Mouse (Mus musculus) neural tube, embryonic 11.5 days (tissue): ENCODE data around the gene Pllp. TPM values are rescaled to one million over a fixed set of nuclear protein-coding genes. Genes with fewer than 3 reads are reported as not detected.
A peak's percentile ranks its signal among the peaks of the same experiment; 100 is the strongest.

Source experiments
- ATAC-seq: fragments of 200-750 bp; cut with Nextera tagmentation; 2 replicates; pipeline ENCODE4 v1.8.0; 2017; ENCODE audit warnings: moderate number of reproducible peaks, mild to moderate bottlenecking, moderate TSS enrichment, moderate library complexity; ENCODE audit not compliant: insufficient read depth, low FRiP score, low TSS enrichment
- DNase-seq: peaks from one replicate; pipeline ENCODE4 v3.0.0-alpha.2; 2015; ENCODE audit warnings: low spot score
- H3K27ac ChIP-seq: fragments of 300-500 bp; sonication (generic); 2 replicates; pipeline ENCODE4 v1.5.1; 2014; ENCODE audit warnings: low read depth, mild to moderate bottlenecking, low read length
- H3K27me3 ChIP-seq: fragments of 300-500 bp; sonication (generic); 2 replicates; pipeline ENCODE4 v1.6.1; 2014; ENCODE audit warnings: mild to moderate bottlenecking, low read length, mixed read lengths; ENCODE audit not compliant: control insufficient read depth, insufficient read depth
- H3K36me3 ChIP-seq: fragments of 300-500 bp; sonication (generic); 2 replicates; pipeline ENCODE4 v1.6.1; 2014; ENCODE audit warnings: mild to moderate bottlenecking, low read length, moderate library complexity, mixed read lengths; ENCODE audit not compliant: control insufficient read depth, insufficient read depth
- H3K4me1 ChIP-seq: fragments of 300-500 bp; sonication (generic); 2 replicates; pipeline ENCODE4 v1.6.1; 2014; ENCODE audit warnings: low read length, mixed read lengths; ENCODE audit not compliant: control insufficient read depth, insufficient read depth
- H3K4me2 ChIP-seq: fragments of 300-500 bp; sonication (generic); 2 replicates; pipeline ENCODE4 v1.6.1; 2014; ENCODE audit warnings: low read depth, mild to moderate bottlenecking, moderate library complexity
- H3K4me3 ChIP-seq: fragments of 300-500 bp; sonication (generic); 2 replicates; pipeline ENCODE4 v1.5.1; 2014; ENCODE audit warnings: low read depth, low read length
- H3K9ac ChIP-seq: fragments of 300-500 bp; sonication (generic); 2 replicates; pipeline ENCODE4 v1.6.1; 2014; ENCODE audit warnings: mild to moderate bottlenecking, low read length
- H3K9me3 ChIP-seq: fragments of 300-500 bp; sonication (generic); 2 replicates; pipeline ENCODE4 v1.6.1; 2016; ENCODE audit warnings: low read length; ENCODE audit not compliant: control insufficient read depth
- WGBS: fragments of 180-500 bp; shearing (Covaris S2); extraction: QIAGEN DNeasy Blood & Tissue Kit; methylation state at CpG from one replicate; pipeline ENCODE4 v1.1.7; 2014; 5-methylcytosine and 5-hydroxymethylcytosine counted together
- polyA plus RNA-seq: library from polyadenylated mRNA; unstranded; fragments of >200 nt; fragmentation: Nextera tagmentation; extraction: Ambion mirVana; gene quantifications from 2 replicates; pipeline ENCODE4 v1.2.1, GENCODE M21; 2014

The Pllp gene
- polyA plus RNA-seq, 1 experiment from 2014 or later, result 0.56 TPM

- Histone ChIP-seq H3K4me1 (no peaks in the 10 kb centered on the region), H3K9ac (no peak overlapping the region), H3K9me3 (no peaks in the 10 kb centered on the region), H3K36me3 (no peaks in the 10 kb centered on the region), H3K27me3 (peaks cover 44% of the 10 kb centered on the region), H3K4me3 (no peak overlapping the region), H3K27ac (no peak overlapping the region), H3K4me2 (no peak overlapping the region)
- no peak for ATAC-seq
- WGBS, result 77% methylated on average over 6 of the region's 6 CpGs
- DNase-seq, result no peak
Measured at GRCm38 (mm10) chr8:94697956-94698355, 1.9 kb upstream of the Pllp start.

DNA sequence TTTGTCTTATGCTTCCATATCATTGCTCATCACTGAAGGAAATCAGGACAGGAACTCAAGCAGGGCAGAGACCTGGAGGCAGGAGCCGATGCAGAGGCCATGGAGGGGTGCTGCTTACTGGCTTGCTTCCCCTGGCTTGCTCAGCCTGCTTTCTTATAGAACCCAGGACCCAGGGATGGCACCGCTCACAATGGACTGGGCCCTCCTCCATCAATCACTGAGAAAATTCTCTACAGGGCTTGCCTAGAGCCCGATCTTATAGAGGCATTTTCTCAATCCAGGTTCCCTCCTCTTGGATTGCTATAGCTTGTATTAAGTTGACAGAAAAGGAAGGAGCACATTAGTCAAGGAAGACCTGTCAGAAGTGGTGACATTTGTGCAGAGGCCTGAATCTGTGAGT, 488 bp upstream of the Pllp start:
- no peak overlapping the region for H3K9ac ChIP-seq
- no peak overlapping the region for H3K4me3 ChIP-seq
- H3K4me2 ChIP-seq, result no peak overlapping the region
- no peaks in the 10 kb centered on the region for H3K4me1 ChIP-seq
- no peak overlapping the region for H3K27ac ChIP-seq
- H3K36me3 ChIP-seq, result no peaks in the 10 kb centered on the region
- H3K9me3 ChIP-seq, result no peaks in the 10 kb centered on the region
- no peak for DNase-seq
- 58% methylated on average over 3 of the region's 3 CpGs for WGBS
- no peak for ATAC-seq
- peaks cover 48% of the 10 kb centered on the region for H3K27me3 ChIP-seq

- ATAC-seq, result peak; percentile 48; the same call in 1 of the 2 replicates
- Histone ChIP-seq H3K27me3 (peaks cover 48% of the 10 kb centered on the region), H3K36me3 (no peaks in the 10 kb centered on the region), H3K9ac (no peak overlapping the region; the same call in 1 of the 2 replicates), H3K27ac (no peak overlapping the region), H3K4me3 (peak overlapping the region; percentile 39), H3K4me2 (peak overlapping the region; percentile 60), H3K4me1 (no peaks in the 10 kb centered on the region), H3K9me3 (no peaks in the 10 kb centered on the region)
- WGBS, result under 1% methylated on average over 31 of the region's 31 CpGs
- DNase-seq, result peak; percentile 43
Measured at GRCm38 (mm10) chr8:94695341-94695993, 611 bp downstream of the Pllp start.

GRCm38 (mm10) chr8:94694701-94695100, 1.4 kb downstream of the Pllp start:
- ATAC-seq, result no peak
- Histone ChIP-seq H3K27ac (no peak overlapping the region), H3K9me3 (no peaks in the 10 kb centered on the region), H3K27me3 (peaks cover 48% of the 10 kb centered on the region), H3K4me2 (no peak overlapping the region), H3K4me1 (no peaks in the 10 kb centered on the region), H3K9ac (no peak overlapping the region), H3K36me3 (no peaks in the 10 kb centered on the region), H3K4me3 (no peak overlapping the region)
- WGBS, result 3% methylated on average over 6 of the region's 6 CpGs
- no peak for DNase-seq

GRCm38 (mm10) chr8:94685953-94686352, 10.1 kb downstream of the Pllp start:
- no peaks in the 10 kb centered on the region for H3K4me1 ChIP-seq
- no peak overlapping the region for H3K4me2 ChIP-seq
- no peak for DNase-seq
- no peak overlapping the region for H3K27ac ChIP-seq
- ATAC-seq, result no peak
- 86% methylated on average over 9 of the region's 9 CpGs for WGBS
- no peak overlapping the region for H3K9ac ChIP-seq
- no peak overlapping the region for H3K4me3 ChIP-seq
- H3K9me3 ChIP-seq, result no peaks in the 10 kb centered on the region
- H3K36me3 ChIP-seq, result no peaks in the 10 kb centered on the region
- H3K27me3 ChIP-seq, result no peaks in the 10 kb centered on the region

DNA sequence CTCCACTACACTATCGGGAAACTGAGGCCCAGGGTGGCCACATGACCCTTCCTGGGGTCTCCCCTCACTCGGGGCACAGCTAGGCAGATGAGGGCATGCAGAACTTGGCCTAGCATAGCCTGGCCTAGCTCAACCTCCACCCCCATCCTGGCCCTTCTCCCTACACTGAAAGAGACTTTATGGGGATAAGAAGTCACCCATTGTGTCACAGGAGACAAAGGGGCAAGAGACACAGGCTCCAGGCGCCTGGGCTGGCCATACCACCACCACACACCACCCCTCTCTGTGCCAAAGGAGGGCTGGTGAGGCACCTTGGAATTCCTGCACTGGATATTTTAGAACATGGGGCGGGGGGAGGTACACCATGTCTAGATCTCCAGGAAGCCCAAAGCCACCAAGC, 11.8 kb downstream of the Pllp start:
- WGBS, result 67% methylated on average over 4 of the region's 4 CpGs

GRCm38 (mm10) chr8:94682732-94683524, 13.2 kb downstream of the Pllp start:
- Histone ChIP-seq H3K9me3 (no peaks in the 10 kb centered on the region), H3K27ac (no peak overlapping the region), H3K36me3 (no peaks in the 10 kb centered on the region), H3K4me2 (no peak overlapping the region), H3K9ac (no peak overlapping the region), H3K27me3 (no peaks in the 10 kb centered on the region), H3K4me1 (no peaks in the 10 kb centered on the region), H3K4me3 (no peak overlapping the region)
- WGBS, result 86% methylated on average over 16 of the region's 16 CpGs
- no peak for DNase-seq
- no peak for ATAC-seq

More for the DNA sequence above, 11.8 kb downstream of the Pllp start:
- H3K4me2 ChIP-seq, result no peak overlapping the region
- H3K27me3 ChIP-seq, result no peaks in the 10 kb centered on the region
- H3K36me3 ChIP-seq, result no peaks in the 10 kb centered on the region
- H3K4me3 ChIP-seq, result no peak overlapping the region
- no peaks in the 10 kb centered on the region for H3K9me3 ChIP-seq
- no peak for DNase-seq
- ATAC-seq, result no peak
- H3K9ac ChIP-seq, result no peak overlapping the region
- H3K4me1 ChIP-seq, result no peaks in the 10 kb centered on the region
- no peak overlapping the region for H3K27ac ChIP-seq

- no peak overlapping the region for H3K4me3 ChIP-seq
- no peaks in the 10 kb centered on the region for H3K4me1 ChIP-seq
- ATAC-seq (no peak), DNase-seq (no peak)
- H3K4me2 ChIP-seq, result no peak overlapping the region
- no peaks in the 10 kb centered on the region for H3K9me3 ChIP-seq
- H3K27ac ChIP-seq, result no peak overlapping the region
- H3K9ac ChIP-seq, result no peak overlapping the region
- no peaks in the 10 kb centered on the region for H3K27me3 ChIP-seq
- WGBS, result 87% methylated on average over 3 of the region's 3 CpGs
- H3K36me3 ChIP-seq, result no peaks in the 10 kb centered on the region
Measured at GRCm38 (mm10) chr8:94680414-94680813, 15.7 kb downstream of the Pllp start.

GRCm38 (mm10) chr8:94678582-94678981, 17.5 kb downstream of the Pllp start:
- Histone ChIP-seq H3K4me1 (no peaks in the 10 kb centered on the region), H3K4me2 (no peak overlapping the region), H3K9me3 (no peaks in the 10 kb centered on the region), H3K4me3 (no peak overlapping the region), H3K36me3 (no peaks in the 10 kb centered on the region), H3K9ac (no peak overlapping the region), H3K27ac (0 out of 2 replicates have a peak overlapping the region, but pooled peaks have one; percentile 44), H3K27me3 (no peaks in the 10 kb centered on the region)
- WGBS, result 59% methylated on average over 9 of the region's 9 CpGs
- ATAC-seq (no peak), DNase-seq (no peak)
